Mouse (Mus musculus) heart, adult 2 months (tissue): Measurements from ENCODE around the gene Ifit1bl1.

Experiments
- EP300 ChIP-seq: fragments of 200-500 bp; IDR thresholded peaks from 2 replicates; pipeline ENCODE4 v1.6.1; 2011; ENCODE audit warnings: low read depth, low read length, control low read depth; ENCODE audit not compliant: insufficient read depth
- POLR2A ChIP-seq: fragments of 200-500 bp; IDR thresholded peaks from 2 replicates; pipeline ENCODE4 v1.6.1; 2011; ENCODE audit warnings: mild to moderate bottlenecking, low read depth, low read length, control low read depth; ENCODE audit not compliant: insufficient read depth

GRCm38 (mm10) chr19:34556621-34557020 lies 45.1 kb downstream of the Ifit1bl1 start:
- TF ChIP-seq POLR2A (no peak), EP300 (no peak)
